Mouse (Mus musculus): ENCODE data around the gene Ttll13. TPM values are rescaled to one million over a fixed set of nuclear protein-coding genes. Genes with fewer than 3 reads are reported as not detected.

The Ttll13 gene
- polyA plus RNA-seq (2012; rRNA removed): 0.86 and 0.93 TPM in 2 replicates

GRCm38 (mm10) chr7:80246148-80246721 is at the start of gene Ttll13:
Gene Ttll13 (plus strand): TSS chr7:80246376.

GRCm38 (mm10) chr7:80232489-80233029 is 13.6 kb upstream of the Ttll13 start, which contains the start of the genes Cib1 and Gdpgp1:
Gene Cib1 (minus strand): TSS chr7:80232813.
Gene Gdpgp1 (plus strand): TSS chr7:80232865.

GRCm38 (mm10) chr7:80260625-80261371 is 14.6 kb downstream of the Ttll13 start, which contains the start of gene Ngrn:
Gene Ngrn (plus strand): TSS chr7:80261215.

GRCm38 (mm10) chr7:80268897-80269750 is 22.9 kb downstream of the Ttll13 start, which contains the start of gene Vps33b:
Gene Vps33b (plus strand): TSS chr7:80269649.

GRCm38 (mm10) chr7:80294062-80294763 is 48.0 kb downstream of the Ttll13 start, which contains the start of gene Prc1:
Gene Prc1 (plus strand): TSS chr7:80294450.

Other genes starting within 250 kb of the Ttll13 start
- 29.2 and 30.0 TPM in 2 replicates for gene Zfp710, start 221.6 kb upstream of the Ttll13 start, polyA plus RNA-seq (2012; rRNA removed)
- 287 and 310 TPM in 2 replicates for gene Idh2, start 131.0 kb upstream of the Ttll13 start, polyA plus RNA-seq (2012; rRNA removed)
- gene Sema4b, start 59.5 kb upstream of the Ttll13 start, polyA plus RNA-seq (2012; rRNA removed): 13.4 and 14.3 TPM in 2 replicates
- gene Cib1, start 13.6 kb upstream of the Ttll13 start, polyA plus RNA-seq (2012; rRNA removed): 29.5 and 31.9 TPM in 2 replicates
- gene Gdpgp1, start 13.5 kb upstream of the Ttll13 start, polyA plus RNA-seq (2012; rRNA removed): 2.1 and 2.2 TPM in 2 replicates
- 55.8 and 56.9 TPM in 2 replicates for gene Ngrn, start 14.8 kb downstream of the Ttll13 start, polyA plus RNA-seq (2012; rRNA removed)
- 27.7 and 32.5 TPM in 2 replicates for gene Vps33b, start 23.3 kb downstream of the Ttll13 start, polyA plus RNA-seq (2012; rRNA removed)
- 47.2 and 66.5 TPM in 2 replicates for gene Prc1, start 48.1 kb downstream of the Ttll13 start, polyA plus RNA-seq (2012; rRNA removed)
- gene Rccd1, start 78.1 kb downstream of the Ttll13 start, polyA plus RNA-seq (2012; rRNA removed): 34.8 and 36.3 TPM in 2 replicates
- 75.7 and 80.0 TPM in 2 replicates for gene Unc45a, start 94.6 kb downstream of the Ttll13 start, polyA plus RNA-seq (2012; rRNA removed)
- gene Hddc3, start 96.7 kb downstream of the Ttll13 start, polyA plus RNA-seq (2012; rRNA removed): 49.9 and 58.1 TPM in 2 replicates
- gene Man2a2, start 125.0 kb downstream of the Ttll13 start, polyA plus RNA-seq (2012; rRNA removed): 63.5 and 65.8 TPM in 2 replicates
- 7.8 and 13.0 TPM in 2 replicates for gene Fes, start 141.6 kb downstream of the Ttll13 start, polyA plus RNA-seq (2012; rRNA removed)
- gene Furin, start 159.1 kb downstream of the Ttll13 start, polyA plus RNA-seq (2012; rRNA removed): 16.3 and 23.1 TPM in 2 replicates

All from central nervous system, embryonic 14 days (tissue).